Mouse (Mus musculus): ENCODE measurements at regions not wholly inside any gene's neighbourhood (a gene's known extent, or its start where the extent isn't known, plus 50 kb on each side); places are given as distances from the start of the nearest gene placed in this dataset.

GRCm38 (mm10) chr13:115751271-115751670, 558.2 kb downstream of the Isl1 start:
- no peak for TF ChIP-seq POLR2A (IDR thresholded peaks at IDR 0.05; ENCODE audit: low read depth, low read length)
- TF ChIP-seq CTCF (IDR thresholded peaks at IDR 0.05; ENCODE audit: extremely low read depth, insufficient read length, insufficient replicate concordance, low read depth, low read length), result no peak
